Mouse (Mus musculus): Measurements from ENCODE around the gene Sult2b1. TPM values are rescaled to one million over a fixed set of nuclear protein-coding genes. Genes with fewer than 3 reads are reported as not detected.

Gene Sult2b1
- polyA plus RNA-seq (2012; rRNA removed) = 8.8 and 9.5 TPM in 2 replicates

DNA sequence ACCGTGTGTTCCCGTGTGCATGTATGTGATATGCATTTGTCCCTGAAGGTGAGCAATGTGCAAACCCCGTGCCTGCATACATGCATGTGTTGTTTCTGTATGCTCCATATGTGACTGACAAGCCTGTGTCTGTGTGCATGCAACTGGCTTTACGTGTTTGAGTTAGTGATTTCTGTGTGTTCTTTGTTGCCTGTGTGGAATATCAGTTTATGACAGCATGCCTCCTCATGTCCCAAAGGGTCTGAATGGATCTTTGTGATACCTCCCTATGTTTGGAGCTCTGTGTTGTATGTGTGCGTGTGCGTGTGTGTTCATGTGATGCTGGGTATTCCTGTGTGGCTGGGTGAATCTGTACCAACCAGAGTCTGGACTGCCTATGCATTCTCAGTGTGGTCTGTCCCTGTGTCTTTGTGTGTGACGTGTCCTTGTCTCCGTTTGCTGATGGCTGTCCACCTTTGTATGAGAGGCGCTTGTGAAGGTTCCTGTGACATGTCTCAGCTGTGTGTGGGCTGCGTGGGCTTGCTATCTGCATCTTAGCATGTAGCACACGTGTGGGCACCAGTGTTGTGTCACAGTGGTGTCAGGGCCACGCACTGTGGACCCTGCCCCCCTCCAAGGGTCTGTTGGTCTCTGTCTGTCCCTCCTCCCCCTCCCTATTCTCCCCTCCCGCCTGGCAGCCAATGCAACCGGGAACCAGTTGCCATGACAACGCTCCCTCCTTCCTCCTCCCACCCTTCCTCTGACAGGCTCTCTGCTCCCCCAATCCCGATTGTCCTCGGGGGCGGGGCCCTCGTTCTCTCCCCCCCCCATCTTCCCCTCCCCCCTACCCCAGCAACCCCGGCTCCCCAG lies at the start of gene Sult2b1:
Gene Sult2b1, minus strand, starts transcription at position 146 of the 849 bp plus-strand sequence.
- H3K4me1 ChIP-seq (ENCODE audit: control insufficient read depth, insufficient read depth, low read length) = peaks cover 32% of the 10 kb centered on the region
- no peaks in the 10 kb centered on the region for H3K27me3 ChIP-seq (ENCODE audit: control insufficient read depth, insufficient read depth, low read length)
- TF ChIP-seq CTCF (IDR thresholded peaks at IDR 0.05; ENCODE audit: control insufficient read depth, insufficient read depth, insufficient replicate concordance, low read depth, low read length) = no peak
- TF ChIP-seq POLR2A (IDR thresholded peaks at IDR 0.05; ENCODE audit: control insufficient read depth, low read depth, low read length) = peak; percentile 19; the same call in 1 of the 2 replicates

DNA sequence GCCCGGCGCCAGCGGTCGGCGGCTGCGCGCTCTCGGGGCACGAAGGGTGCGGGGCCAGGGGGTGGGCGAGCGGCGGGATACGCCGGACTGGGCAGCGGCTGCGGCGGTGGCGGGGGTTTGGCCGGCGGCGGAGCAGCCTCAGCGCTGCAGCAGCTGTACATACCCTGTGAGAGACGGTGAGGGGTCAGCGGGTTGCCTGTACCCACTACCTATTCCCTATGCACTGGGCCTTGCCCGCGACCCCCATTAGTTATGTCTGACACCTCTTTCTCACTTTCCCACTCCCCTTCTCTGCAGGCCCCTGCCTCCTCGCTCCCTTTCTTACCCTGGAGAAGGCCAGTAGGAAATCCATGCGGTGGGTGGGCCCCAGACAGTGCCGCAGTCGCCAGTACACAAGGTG lies 49.5 kb upstream of the Sult2b1 start:
- Histone ChIP-seq H3K27me3 (ENCODE audit: control insufficient read depth, insufficient read depth, low read length) (no peaks in the 10 kb centered on the region), H3K4me3 (ENCODE audit: control insufficient read depth, low read depth, low read length) (peak overlapping the region; percentile 96), H3K36me3 (ENCODE audit: control insufficient read depth, insufficient read depth, low read length) (no peaks in the 10 kb centered on the region; the same call in none of the 2 replicates), H3K4me1 (ENCODE audit: control insufficient read depth, insufficient read depth, low read length) (peaks cover 24% of the 10 kb centered on the region), H3K27ac (ENCODE audit: control insufficient read depth, insufficient read depth, low read depth, low read length) (no peak overlapping the region; the same call in 1 of the 2 replicates)
- TF ChIP-seq POLR2A (IDR thresholded peaks at IDR 0.05; ENCODE audit: control insufficient read depth, low read depth, low read length) (no peak), CTCF (IDR thresholded peaks at IDR 0.05; ENCODE audit: control insufficient read depth, insufficient read depth, insufficient replicate concordance, low read depth, low read length) (no peak)

More for the DNA sequence above, at the start of gene Sult2b1:
- Histone ChIP-seq H3K4me3 (ENCODE audit: control insufficient read depth, low read depth, low read length) (peak within 1 kb of the TSS; percentile 83), H3K36me3 (ENCODE audit: control insufficient read depth, insufficient read depth, low read length) (no peaks in the 10 kb centered on the region), H3K27ac (ENCODE audit: control insufficient read depth, insufficient read depth, low read depth, low read length) (no peak within 1 kb of the TSS)

- peak overlapping the region; percentile 71 for H3K27ac ChIP-seq (ENCODE audit: control insufficient read depth, insufficient read depth, low read depth, low read length)
- no peaks in the 10 kb centered on the region for H3K27me3 ChIP-seq (ENCODE audit: control insufficient read depth, insufficient read depth, low read length)
- peaks cover 24% of the 10 kb centered on the region for H3K4me1 ChIP-seq (ENCODE audit: control insufficient read depth, insufficient read depth, low read length)
- no peaks in the 10 kb centered on the region; the same call in none of the 2 replicates for H3K36me3 ChIP-seq (ENCODE audit: control insufficient read depth, insufficient read depth, low read length)
- H3K4me3 ChIP-seq (ENCODE audit: control insufficient read depth, low read depth, low read length) = peak overlapping the region; percentile 96
- TF ChIP-seq CTCF (IDR thresholded peaks at IDR 0.05; ENCODE audit: control insufficient read depth, insufficient read depth, insufficient replicate concordance, low read depth, low read length) = no peak
- TF ChIP-seq POLR2A (IDR thresholded peaks at IDR 0.05; ENCODE audit: control insufficient read depth, low read depth, low read length) = no peak
Observed at GRCm38 (mm10) chr7:45833148-45833790, 48.8 kb upstream of the Sult2b1 start.

DNA sequence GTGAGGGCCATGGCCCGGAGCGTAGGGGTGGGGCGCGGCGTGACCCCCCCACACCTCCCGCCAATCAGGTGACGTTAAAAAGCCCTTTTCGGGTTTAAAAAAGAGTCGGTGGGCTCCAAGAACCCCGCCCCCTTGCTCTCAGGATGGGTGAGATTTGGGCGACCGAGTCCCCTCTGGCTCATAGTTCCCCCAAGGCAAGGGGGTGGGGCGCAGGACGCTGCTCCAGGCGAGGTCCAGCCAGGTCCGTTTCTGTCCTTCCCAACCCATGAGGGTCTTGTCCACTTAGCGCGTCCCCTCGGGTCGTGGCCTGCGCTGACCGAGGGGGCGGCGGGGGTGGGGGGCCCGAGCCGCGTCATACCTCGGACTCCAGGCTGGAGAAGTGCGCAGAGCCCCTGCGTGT lies 48.0 kb upstream of the Sult2b1 start:
- TF ChIP-seq CTCF (IDR thresholded peaks at IDR 0.05; ENCODE audit: control insufficient read depth, insufficient read depth, insufficient replicate concordance, low read depth, low read length) = no peak
- TF ChIP-seq POLR2A (IDR thresholded peaks at IDR 0.05; ENCODE audit: control insufficient read depth, low read depth, low read length) = no peak; the same call in 1 of the 2 replicates
- Histone ChIP-seq H3K4me1 (ENCODE audit: control insufficient read depth, insufficient read depth, low read length) (peaks cover 24% of the 10 kb centered on the region), H3K4me3 (ENCODE audit: control insufficient read depth, low read depth, low read length) (peak overlapping the region; percentile 96), H3K27me3 (ENCODE audit: control insufficient read depth, insufficient read depth, low read length) (no peaks in the 10 kb centered on the region), H3K36me3 (ENCODE audit: control insufficient read depth, insufficient read depth, low read length) (no peaks in the 10 kb centered on the region; the same call in none of the 2 replicates), H3K27ac (ENCODE audit: control insufficient read depth, insufficient read depth, low read depth, low read length) (no peak overlapping the region)

GRCm38 (mm10) chr7:45831128-45831525 lies 46.7 kb upstream of the Sult2b1 start:
- H3K27me3 ChIP-seq (ENCODE audit: control insufficient read depth, insufficient read depth, low read length) = no peaks in the 10 kb centered on the region
- H3K4me1 ChIP-seq (ENCODE audit: control insufficient read depth, insufficient read depth, low read length) = peaks cover 24% of the 10 kb centered on the region
- H3K27ac ChIP-seq (ENCODE audit: control insufficient read depth, insufficient read depth, low read depth, low read length) = no peak overlapping the region
- TF ChIP-seq CTCF (IDR thresholded peaks at IDR 0.05; ENCODE audit: control insufficient read depth, insufficient read depth, insufficient replicate concordance, low read depth, low read length) (no peak), POLR2A (IDR thresholded peaks at IDR 0.05; ENCODE audit: control insufficient read depth, low read depth, low read length) (no peak)
- H3K4me3 ChIP-seq (ENCODE audit: control insufficient read depth, low read depth, low read length) = peak overlapping the region; percentile 96
- H3K36me3 ChIP-seq (ENCODE audit: control insufficient read depth, insufficient read depth, low read length) = no peaks in the 10 kb centered on the region; the same call in none of the 2 replicates

GRCm38 (mm10) chr7:45830427-45831127 lies 46.1 kb upstream of the Sult2b1 start, which contains the start of gene Grwd1:
Grwd1 (minus strand) TSS chr7:45830944.
- peak within 1 kb of the TSS; percentile 96 for H3K4me3 ChIP-seq (ENCODE audit: control insufficient read depth, low read depth, low read length)
- H3K4me1 ChIP-seq (ENCODE audit: control insufficient read depth, insufficient read depth, low read length) = peaks cover 24% of the 10 kb centered on the region
- H3K27ac ChIP-seq (ENCODE audit: control insufficient read depth, insufficient read depth, low read depth, low read length) = peak within 1 kb of the TSS; percentile 76
- TF ChIP-seq CTCF (IDR thresholded peaks at IDR 0.05; ENCODE audit: control insufficient read depth, insufficient read depth, insufficient replicate concordance, low read depth, low read length) (no peak), POLR2A (IDR thresholded peaks at IDR 0.05; ENCODE audit: control insufficient read depth, low read depth, low read length) (peak; percentile 56)
- H3K27me3 ChIP-seq (ENCODE audit: control insufficient read depth, insufficient read depth, low read length) = no peaks in the 10 kb centered on the region
- H3K36me3 ChIP-seq (ENCODE audit: control insufficient read depth, insufficient read depth, low read length) = no peaks in the 10 kb centered on the region; the same call in none of the 2 replicates
